Mouse (Mus musculus) bone marrow, adult 2 months (tissue): Measurements from ENCODE around the gene Grwd1.

Experiments used
- CTCF ChIP-seq: fragments of 200-500 bp; IDR thresholded peaks from 2 replicates; pipeline ENCODE4 v1.5.1; 2011; ENCODE audit warnings: low read length, control low read depth; ENCODE audit not compliant: control insufficient read depth, insufficient read depth
- POLR2A ChIP-seq: fragments of 200-500 bp; IDR thresholded peaks from 2 replicates; pipeline ENCODE4 v1.6.1; 2011; ENCODE audit warnings: low read depth, mild to moderate bottlenecking, control low read depth, low read length, borderline replicate concordance; ENCODE audit not compliant: control insufficient read depth

DNA sequence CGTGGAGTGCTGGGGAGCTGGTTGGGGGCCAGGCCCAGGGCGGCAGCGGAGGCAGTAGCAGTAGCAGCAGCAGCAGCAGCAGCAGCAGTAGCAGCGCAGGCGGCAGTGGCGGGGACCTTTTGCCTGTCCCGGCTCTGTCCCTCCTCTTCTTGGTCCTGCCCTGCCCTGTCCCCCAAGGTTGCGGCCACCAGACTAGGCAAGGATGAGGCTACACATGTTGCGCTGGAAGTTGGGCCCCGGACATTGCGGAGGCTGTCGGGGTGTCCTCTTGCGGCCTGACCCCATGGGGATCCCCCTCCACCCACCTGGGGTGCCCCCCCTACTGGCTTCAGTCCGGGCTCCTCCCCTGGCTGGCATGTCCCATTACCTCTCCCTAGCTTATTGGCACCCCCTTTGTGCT, 39.0 kb upstream of the Grwd1 start:
- TF ChIP-seq POLR2A (no peak), CTCF (no peak)
